Mouse (Mus musculus): Measurements from ENCODE around the gene Serpina3b. TPM values are rescaled to one million over a fixed set of nuclear protein-coding genes. Genes with fewer than 3 reads are reported as not detected.

Serpina3b gene
- 0.04 TPM in 1 of 2 replicates, not detected in the other for polyA plus RNA-seq (2012)

DNA sequence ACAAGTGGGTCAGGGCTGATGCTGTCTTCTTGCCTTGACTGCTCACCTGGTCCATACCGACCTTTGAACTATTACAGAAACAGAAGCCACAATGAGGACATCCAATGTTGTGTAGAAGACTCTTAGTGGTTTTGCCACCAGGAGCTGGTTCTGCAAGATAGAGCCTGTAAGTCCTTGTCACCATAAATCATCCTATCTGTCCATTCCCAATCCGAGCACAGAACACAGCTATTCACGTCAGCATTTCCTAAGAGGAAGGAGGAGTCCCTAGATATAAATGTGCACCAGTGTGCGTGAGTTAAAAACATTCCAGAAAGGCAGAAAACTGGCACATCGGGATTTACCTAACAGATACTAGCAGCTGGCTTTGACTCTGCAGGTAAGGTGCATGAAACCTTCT is at the start of gene Serpina3b:
Gene Serpina3b, plus strand, starts transcription at position 301 of the 400 bp plus-strand sequence.

GRCm38 (mm10) chr12:104100768-104101167 is 27.0 kb upstream of the Serpina3b start, which contains the start of gene Serpina5:
Serpina5 (plus strand) TSS chr12:104101113.

DNA sequence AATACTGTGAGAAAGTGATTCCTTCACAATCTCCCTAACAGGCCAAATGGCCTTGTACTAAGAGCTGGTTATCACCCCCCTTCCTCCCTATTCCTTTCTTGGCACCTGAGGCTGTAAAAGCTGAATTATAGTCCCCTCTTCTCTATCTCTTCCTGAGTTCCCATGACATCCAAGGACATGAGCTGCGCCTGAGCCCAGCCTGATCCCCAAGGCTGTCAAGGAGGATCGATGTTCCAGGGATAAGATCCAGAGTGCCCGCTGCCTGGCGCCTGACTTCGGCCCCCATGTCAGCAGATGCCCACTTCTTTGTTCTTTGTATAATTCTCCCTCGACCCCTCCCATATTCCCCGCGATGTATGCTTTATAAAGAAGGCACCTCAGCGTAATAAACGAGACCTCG is 15.5 kb upstream of the Serpina3b start, which contains the start of gene Serpina3a:
Gene Serpina3a, plus strand, starts transcription at position 392 of the 400 bp plus-strand sequence.

DNA sequence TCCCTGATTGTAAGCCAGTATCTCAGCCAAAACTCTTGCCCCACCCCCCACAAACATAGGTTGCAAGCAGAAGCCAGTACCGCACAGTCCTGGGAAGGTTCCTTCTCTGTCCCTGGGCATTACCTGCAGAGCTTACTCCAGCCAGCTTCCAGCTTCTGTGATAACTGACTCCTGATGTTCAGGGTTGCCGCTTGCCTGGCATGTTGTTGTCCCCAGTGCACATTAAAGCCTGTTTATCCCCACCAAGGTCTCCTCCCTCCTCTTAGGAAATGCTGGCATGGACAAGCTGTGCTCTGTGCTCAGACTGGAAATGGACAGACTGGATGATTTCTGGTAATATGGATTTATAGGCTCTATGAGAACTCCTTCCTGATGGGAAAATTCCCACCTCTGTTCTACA is 25.9 kb downstream of the Serpina3b start, which contains the start of gene Serpina3c:
Gene Serpina3c, minus strand, starts transcription at position 215 of the 400 bp plus-strand sequence.

Other genes with a start within 250 kb of the Serpina3b start
- not detected in 2 replicates for gene Serpina1c, start 223.1 kb upstream of the Serpina3b start, polyA plus RNA-seq (2012)
- gene Serpina1e, start 169.0 kb upstream of the Serpina3b start, polyA plus RNA-seq (2012), result not detected in 2 replicates
- gene Serpina11, start 138.0 kb upstream of the Serpina3b start, polyA plus RNA-seq (2012), result not detected in 2 replicates
- gene Serpina9, start 114.2 kb upstream of the Serpina3b start, polyA plus RNA-seq (2012), result not detected in 2 replicates
- 0.04 TPM in 1 of 2 replicates, not detected in the other for gene Serpina12, start 83.6 kb upstream of the Serpina3b start, polyA plus RNA-seq (2012)
- gene Serpina5, start 26.9 kb upstream of the Serpina3b start, polyA plus RNA-seq (2012), result not detected in 2 replicates
- gene Serpina3a, start 15.3 kb upstream of the Serpina3b start, polyA plus RNA-seq (2012), result not detected in 2 replicates
- gene Serpina3c, start 25.9 kb downstream of the Serpina3b start, polyA plus RNA-seq (2012), result 0.05 TPM in 1 of 2 replicates, not detected in the other
- gene Serpina3f, start 86.5 kb downstream of the Serpina3b start, polyA plus RNA-seq (2012), result 1.1 and 2.5 TPM in 2 replicates
- gene Serpina3g, start 108.2 kb downstream of the Serpina3b start, polyA plus RNA-seq (2012), result 27.5 and 37.0 TPM in 2 replicates
- not detected in 2 replicates for gene Serpina3i, start 135.1 kb downstream of the Serpina3b start, polyA plus RNA-seq (2012)
- gene Serpina3j, start 186.6 kb downstream of the Serpina3b start, polyA plus RNA-seq (2012), result not detected in 2 replicates
- not detected in 2 replicates for gene Serpina3k, start 210.5 kb downstream of the Serpina3b start, polyA plus RNA-seq (2012)
- not detected in 2 replicates for gene Serpina3m, start 210.5 kb downstream of the Serpina3b start, polyA plus RNA-seq (2012)